Mouse (Mus musculus): ENCODE data around the gene Papolb.

Gene Papolb

GRCm38 (mm10) chr5:142518973-142519372, 10.9 kb downstream of the Papolb start:
- no peak for DNase-seq (ENCODE audit: low spot score)

- no peak for DNase-seq (ENCODE audit: low spot score)
Observed at GRCm38 (mm10) chr5:142512112-142512511, 17.8 kb downstream of the Papolb start.

DNA sequence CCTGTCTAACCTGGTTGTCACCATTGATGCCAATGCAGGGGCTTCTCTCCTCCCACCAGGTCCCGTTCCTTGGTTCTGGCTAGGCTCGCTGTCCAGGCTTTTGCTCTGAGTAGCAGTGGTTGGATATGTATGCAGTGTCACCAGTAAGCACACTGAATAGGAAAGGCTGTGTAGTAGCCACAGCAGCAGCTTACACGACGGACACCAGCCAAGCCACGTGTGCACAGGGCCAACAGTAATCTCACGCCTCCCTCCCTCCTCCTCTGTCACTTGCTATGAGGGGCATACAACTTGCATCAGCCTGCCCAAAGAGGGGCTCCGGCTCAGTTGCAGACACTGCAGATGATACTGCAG, 19.8 kb downstream of the Papolb start:
- DNase-seq (ENCODE audit: low spot score), result no peak

DNA sequence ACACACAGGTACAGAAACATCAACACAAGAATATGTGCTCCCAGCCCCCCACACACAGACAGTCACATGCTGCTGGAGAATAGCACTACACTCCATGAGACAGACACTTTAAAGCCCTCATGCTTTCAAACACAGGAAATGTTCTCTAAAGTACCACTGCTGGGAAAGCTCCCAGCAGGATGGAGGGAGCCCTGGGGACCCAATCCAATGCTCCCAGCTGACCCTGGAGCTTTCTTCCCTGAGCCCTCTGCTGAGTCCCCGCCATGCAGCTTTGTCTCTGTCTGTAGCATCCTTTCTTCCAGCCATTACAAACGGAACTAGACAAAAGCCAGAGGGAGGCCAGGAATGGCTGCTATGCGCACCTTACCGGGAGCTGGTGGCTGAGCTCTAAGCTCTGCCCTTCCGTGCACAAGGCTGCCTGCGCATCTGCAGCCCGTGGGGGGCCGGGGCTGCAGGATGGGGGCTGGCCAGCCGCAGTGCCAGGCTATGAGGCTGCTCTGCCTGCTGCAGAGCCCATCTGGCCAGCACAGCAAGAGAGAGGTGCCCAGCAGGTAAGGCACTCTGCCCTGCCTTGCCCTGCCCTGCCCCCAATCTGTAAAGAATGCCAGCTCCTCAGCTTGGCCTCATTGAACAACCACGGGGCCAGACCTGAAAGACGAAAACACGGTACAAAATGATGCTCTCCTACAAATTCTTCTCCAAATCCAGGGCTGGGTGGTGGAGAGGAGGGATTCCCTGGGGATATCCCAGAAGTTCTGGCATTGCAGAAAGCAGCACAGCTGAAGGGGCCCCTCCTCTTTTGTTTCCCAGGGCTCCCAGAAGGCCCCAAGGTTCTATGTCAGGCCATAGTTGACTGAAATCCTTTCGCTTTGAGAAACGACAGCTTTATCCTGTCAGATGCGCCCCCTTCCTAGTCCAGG, 20.5 kb downstream of the Papolb start:
- no peak for DNase-seq (ENCODE audit: low spot score)

DNA sequence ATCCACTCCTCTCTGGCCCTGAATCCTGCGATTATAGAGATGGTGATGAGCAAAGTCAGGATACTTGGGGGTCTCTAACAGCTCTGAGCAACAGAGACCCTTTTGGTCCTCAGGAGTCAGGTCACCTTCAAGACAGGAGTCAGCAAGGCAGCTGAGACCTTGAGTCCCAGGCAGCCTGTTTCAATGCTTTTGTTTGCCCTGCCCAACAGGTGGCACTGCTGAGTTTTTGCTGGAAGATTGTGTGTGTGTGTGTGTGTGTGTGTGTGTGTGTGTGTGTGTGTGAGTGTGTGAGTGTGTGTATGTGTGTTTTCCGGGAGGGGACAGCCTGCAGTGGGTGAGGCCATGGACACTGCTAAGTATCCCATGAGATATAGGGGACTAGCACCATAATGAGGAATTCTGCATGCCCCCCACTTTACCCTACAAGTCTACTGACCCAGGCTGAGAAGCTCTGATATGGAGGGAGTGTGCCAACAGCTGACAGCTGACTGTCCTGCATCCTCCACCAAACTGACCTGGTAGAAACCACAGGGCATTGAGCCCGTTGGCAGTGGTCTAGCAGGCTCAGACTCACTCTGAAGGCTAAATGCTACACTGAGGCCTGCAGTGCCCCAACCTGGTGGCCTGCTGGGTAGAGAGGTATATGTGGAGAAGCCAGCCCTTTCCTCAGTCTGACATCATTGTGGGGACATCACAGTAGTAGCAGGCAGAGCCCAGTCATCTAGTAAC, 24.0 kb downstream of the Papolb start:
- no peak for DNase-seq (ENCODE audit: low spot score)

DNA sequence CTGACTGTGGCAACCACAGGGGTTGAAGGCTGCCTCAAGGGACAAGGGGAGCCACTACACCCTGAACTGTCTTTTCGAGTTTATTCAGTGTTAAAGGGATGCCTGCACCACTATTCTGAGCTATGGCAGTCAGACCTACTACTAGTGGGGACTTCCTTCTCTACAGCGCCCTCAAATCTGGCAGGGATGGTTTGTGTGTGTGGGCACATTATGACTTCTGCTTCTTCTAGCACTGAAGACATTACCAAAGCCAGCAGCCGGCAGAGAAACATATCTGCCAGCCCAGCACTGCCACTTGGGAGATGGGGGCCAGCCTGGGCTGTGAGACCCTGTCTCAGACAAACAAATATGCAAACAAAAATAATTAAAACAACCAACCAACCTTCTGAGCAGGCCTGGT, 25.7 kb downstream of the Papolb start:
- no peak for DNase-seq (ENCODE audit: low spot score)

DNA sequence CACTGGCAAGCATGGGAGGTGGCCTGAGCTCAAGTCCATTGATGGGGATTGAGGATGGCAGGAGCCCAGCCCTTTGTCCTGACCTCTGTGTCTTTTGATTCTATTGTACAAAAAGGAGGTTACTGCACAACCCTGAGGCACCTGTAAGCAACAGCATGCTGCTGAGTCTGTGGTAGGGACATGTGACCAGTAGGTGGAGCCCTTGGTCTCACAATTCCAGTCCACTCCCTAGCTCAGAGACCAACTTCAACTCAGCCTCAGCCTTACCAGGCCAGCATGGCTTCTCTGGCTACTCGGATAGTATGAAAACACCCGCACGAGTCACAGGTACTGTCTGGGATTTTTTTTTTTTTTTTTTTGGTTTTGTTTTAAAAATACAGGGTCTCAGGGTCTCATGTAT, 27.5 kb downstream of the Papolb start:
- peak; percentile 70 for DNase-seq (ENCODE audit: low spot score)

DNA sequence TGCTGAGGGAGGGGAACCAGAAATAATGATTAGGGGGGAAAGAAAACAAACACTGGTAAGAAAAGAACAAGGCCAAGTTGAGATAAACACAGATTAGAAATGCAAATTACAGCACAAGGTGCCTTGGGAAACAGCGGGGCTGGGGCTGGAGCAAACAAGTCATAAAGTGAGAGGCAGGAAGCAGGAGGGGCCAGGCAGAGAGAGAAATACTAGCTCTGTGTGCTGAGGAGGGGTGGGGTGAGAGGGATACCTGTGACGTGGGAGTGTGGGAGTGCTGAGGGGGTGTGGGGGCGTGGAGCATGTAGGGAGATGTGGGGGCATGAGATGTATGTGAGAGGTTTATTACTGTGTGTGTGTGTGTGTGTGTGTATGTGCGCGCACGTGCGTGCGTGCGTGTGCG, 29.0 kb downstream of the Papolb start:
- DNase-seq (ENCODE audit: low spot score), result no peak

GRCm38 (mm10) chr5:142498964-142499363, 30.9 kb downstream of the Papolb start:
- no peak for DNase-seq (ENCODE audit: low spot score)

DNA sequence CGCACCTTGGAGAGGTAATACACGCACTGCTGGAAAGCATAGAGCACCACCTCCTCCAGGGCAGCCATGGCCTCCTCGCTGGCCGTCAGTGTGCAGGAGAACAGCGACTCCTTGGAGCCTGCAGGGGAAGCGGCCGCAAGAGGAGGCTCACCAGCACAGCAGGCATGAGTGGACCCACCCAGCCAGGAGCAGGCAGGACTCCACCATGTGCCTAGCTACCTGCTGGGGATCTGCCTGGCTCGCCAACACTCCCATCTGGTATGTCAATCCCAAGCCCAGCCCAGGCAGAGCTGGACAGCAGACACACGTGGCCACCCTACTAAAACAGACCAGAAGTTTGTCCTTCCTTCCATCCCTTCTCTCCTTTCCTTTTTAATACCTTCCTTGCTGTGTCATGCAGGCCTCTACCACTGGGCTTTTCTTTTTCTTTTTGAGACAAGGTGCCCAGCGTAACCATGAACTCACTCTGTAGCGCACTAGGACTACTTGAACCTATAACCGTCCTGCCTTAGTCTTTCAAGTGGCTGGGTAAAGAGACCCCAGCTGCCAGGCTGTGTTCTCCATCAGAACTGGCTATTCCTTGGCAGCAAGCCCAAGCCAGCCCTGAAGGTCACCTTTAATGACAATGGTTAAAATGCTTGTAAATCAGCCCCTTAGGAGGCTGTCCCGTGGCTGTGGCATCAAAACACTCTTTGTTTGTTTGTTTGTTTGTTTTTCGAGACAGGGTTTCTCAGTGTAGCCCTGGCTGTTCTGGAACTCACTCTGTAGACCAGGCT, 34.4 kb downstream of the Papolb start:
- DNase-seq (ENCODE audit: low spot score), result no peak

GRCm38 (mm10) chr5:142493307-142493706, 36.6 kb downstream of the Papolb start:
- no peak for DNase-seq (ENCODE audit: low spot score)

DNA sequence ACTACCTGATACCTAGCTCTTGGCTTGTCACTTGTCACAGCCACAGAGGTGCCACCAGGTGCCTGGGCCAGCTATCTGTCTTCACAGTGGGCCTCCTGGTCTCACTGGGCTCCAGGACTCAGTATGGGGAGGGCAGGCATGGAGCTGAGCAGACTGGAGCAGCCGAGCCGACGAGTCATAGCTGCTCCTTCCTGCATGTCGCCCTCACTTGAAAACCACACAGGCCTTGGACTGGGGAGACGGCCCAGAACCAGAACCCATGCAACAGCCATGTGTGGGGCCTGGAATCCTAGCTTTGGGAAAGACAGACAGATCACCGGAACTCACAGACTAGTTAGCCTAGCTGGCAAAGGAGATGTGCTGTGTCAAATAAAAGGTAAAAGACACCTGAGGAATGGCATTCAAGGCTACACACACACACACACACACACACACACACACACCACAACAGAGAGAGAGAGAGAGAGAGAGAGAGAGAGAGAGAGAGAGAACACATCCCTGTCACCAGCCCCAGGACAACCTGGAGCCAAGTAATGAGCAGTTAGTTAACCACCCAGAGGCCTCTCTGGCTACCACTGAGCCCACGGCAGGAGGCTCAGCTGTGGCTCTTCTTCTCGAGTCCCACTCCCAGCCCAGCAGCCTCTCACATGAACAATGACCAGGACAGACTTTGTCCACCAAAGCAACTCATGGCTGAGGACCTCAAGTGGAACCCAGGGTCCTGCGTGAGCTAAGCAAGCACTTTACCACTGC, 39.7 kb downstream of the Papolb start:
- no peak for DNase-seq (ENCODE audit: low spot score)

DNA sequence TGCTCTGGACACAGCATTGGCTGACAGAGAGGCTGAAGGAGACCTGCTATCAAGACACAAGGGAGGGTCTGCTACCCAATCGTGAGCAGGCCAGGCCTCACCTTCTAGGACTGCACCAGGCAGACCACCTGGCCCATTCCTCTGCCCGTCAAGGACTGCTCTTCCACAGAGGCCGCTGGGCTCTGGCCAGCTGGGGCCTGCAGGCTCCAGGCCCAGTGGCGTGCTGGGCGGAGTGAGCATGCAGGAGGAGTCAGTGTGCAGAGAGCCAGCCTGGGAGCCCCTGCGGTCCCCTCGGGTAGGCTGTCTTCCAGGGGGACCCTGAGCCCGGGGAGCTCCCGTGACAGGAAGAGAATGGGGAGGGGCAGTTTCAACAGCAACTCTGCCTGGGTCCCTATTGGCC, 43.2 kb downstream of the Papolb start:
- no peak for DNase-seq (ENCODE audit: low spot score)

DNA sequence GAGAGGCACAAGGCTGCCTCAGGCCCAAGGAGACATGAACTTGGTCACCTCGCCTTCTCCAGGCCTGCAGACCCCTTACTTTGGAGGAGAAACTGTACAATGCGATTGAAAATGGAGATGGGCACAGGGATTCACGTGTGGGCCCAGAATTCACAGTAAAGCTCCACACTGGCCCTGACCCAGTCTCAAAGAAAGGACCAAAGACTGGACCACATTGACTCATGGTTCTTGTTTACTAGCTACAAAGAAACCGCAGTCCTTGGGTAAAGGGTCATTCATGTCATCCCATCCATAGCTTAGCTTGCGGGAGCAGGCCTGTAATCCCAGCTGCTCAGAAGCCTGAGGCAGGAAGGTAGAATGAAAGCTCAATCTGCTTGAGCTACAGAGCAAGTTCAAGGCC, 46.3 kb downstream of the Papolb start:
- no peak for DNase-seq (ENCODE audit: low spot score)

GRCm38 (mm10) chr5:142482512-142482911, 47.4 kb downstream of the Papolb start:
- DNase-seq (ENCODE audit: low spot score), result no peak

DNA sequence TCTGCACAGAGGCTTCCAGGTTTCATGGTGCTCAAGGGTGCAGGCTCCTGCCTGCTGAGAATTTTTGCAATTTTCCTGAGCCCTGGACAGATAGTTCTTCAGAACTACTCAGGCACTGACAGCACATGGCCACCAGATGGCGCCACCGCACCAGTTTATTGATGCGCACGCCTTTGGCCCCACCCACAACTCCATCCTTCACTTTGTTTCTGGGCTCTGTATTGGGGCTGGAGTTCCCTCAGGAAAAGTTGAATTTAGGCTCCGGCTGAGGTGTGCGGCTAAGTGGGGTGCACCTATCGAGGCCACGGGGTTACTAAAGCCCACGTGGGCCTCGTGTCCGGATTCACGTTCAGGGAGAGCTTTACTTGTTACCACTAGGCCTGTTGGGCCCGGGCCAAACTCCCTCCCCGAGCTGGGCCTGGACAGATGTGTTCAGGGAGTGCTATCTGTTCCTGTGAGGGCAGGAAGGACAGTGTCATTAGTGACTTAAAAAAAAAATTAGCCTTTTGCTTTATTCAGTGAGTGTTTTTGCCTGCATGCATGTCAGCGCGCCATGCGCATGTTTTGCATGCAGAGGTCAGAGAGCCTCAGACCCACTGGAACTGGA, 50.9 kb downstream of the Papolb start:
- peak; percentile 53 for DNase-seq (ENCODE audit: low spot score)

DNA sequence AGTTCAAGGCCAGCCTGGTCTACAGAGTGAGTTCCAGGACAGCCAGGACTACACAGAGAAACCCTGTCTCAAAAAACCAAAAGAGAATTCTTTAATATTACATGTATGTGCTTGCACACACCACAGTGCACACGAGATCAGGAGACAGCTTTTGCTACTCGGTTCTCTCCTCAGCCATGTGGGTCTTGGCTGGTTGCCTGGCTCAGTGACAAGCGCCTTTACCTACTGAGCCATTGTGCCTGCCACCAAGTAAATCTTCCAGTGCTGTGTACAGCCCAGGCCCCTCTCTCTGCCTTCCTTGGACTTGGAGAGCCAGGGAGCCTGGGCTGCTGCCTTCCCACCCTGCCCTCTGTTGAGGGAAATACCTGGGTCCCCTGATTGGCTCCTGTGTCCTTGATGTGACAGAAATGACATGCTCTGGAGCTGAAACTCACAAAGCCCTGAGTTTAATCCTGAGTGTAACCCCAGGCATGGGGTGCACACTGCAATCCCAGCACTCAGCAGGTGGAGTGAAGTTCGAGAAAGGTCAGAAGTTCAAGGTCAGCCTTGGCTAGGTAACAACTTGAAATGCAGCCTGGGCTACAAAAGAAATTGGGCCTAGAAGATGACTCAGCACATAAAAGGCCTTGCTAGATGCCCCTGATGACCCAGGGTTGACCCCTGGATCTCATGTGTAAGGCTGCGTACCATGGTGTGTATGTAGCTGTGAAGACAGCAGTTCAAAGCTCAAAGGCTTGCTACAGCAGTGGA, 51.8 kb downstream of the Papolb start:
- no peak for DNase-seq (ENCODE audit: low spot score)

DNA sequence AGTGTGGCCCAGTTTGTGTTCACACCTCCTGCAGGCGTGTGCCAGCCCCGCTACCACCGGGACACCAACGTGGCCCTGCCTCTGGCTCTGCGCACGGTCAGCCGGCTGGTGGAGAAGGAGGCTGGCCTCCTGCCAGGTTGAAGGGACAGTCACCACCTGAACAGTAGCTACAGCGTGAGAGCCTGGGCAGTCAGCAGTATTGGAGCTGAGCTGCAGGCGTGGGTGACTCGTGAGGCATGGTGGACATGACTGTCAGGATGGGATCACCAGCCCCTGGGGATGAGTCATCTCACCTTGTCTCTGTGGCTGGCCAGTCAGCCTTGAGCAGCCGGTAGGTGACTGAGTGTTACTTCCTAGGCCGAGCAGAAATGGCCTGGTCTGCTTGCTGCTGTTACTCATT, 52.5 kb downstream of the Papolb start:
- no peak for DNase-seq (ENCODE audit: low spot score)
